Mouse (Mus musculus): ENCODE data around the gene Tango6.

- TF ChIP-seq CTCF (IDR thresholded peaks at IDR 0.05; ENCODE audit: low read depth) (no peak), EP300 (IDR thresholded peaks at IDR 0.05; ENCODE audit: low read depth) (no peak)
These were observed 127.5 kb downstream of the Tango6 start for GRCm38 (mm10) chr8:106810406-106810805.
